Mouse (Mus musculus) cortical plate, adult 2 months (tissue): Measurements from ENCODE around the gene Hprt.

Source experiments
- CTCF ChIP-seq: fragments of 200-500 bp; IDR thresholded peaks from 2 replicates; pipeline ENCODE4 v1.5.1; 2011; ENCODE audit warnings: mild to moderate bottlenecking, control low read depth, low read length; ENCODE audit not compliant: insufficient read depth; ENCODE audit errors: extremely low read depth
- POLR2A ChIP-seq: fragments of 200-500 bp; IDR thresholded peaks from 2 replicates; pipeline ENCODE4 v1.6.1; 2011; ENCODE audit warnings: mild to moderate bottlenecking, low read length, control low read depth; ENCODE audit not compliant: insufficient read depth; ENCODE audit errors: extremely low read depth

DNA sequence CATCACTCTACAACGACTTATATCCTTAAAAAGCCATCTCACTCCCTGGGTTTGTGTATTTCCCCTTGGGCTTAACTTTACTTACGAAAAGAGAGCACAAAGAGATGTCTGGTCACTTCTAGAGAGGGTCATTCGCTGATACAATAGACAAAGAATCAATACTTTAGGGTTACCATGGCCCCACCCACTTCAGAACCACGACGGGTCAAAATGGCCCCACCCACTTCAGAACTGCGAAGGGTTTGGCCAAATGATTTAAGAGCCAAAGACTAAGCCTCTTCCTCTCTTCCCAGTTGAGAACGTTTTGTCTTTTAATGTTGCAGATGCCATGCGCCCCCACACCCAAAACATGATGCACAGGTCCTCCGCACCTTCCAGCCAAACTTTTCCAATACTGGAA lies 67.8 kb downstream of the Hprt start:
- TF ChIP-seq CTCF: no peak
- no peak for TF ChIP-seq POLR2A
